Mouse (Mus musculus): ENCODE results near the gene Nos1ap. TPM values are rescaled to one million over a fixed set of nuclear protein-coding genes. Genes with fewer than 3 reads are reported as not detected.

Nos1ap gene
- polyA plus RNA-seq, 1 experiment, result 146 TPM

GRCm38 (mm10) chr1:170311431-170311830, 278.2 kb downstream of the Nos1ap start:
- peaks cover 2% of the 10 kb centered on the region; the same call in 1 of the 2 replicates for H3K4me1 ChIP-seq (ENCODE audit: control insufficient read depth, insufficient read depth, low read length)
- no peak overlapping the region for H3K27ac ChIP-seq (ENCODE audit: insufficient read depth, low read length)
- TF ChIP-seq POLR2A (IDR thresholded peaks at IDR 0.05; ENCODE audit: extremely low read depth, insufficient read depth, low read length), result no peak
- TF ChIP-seq CTCF (IDR thresholded peaks at IDR 0.05; ENCODE audit: extremely low read depth, insufficient read depth, low read length), result no peak
- H3K4me3 ChIP-seq (ENCODE audit: insufficient read depth, low read length), result no peak overlapping the region

- no peak for TF ChIP-seq POLR2A (IDR thresholded peaks at IDR 0.05; ENCODE audit: extremely low read depth, insufficient read depth, low read length)
- no peak for TF ChIP-seq CTCF (IDR thresholded peaks at IDR 0.05; ENCODE audit: extremely low read depth, insufficient read depth, low read length)
- Histone ChIP-seq H3K4me3 (ENCODE audit: insufficient read depth, low read length) (no peak within 1 kb of the TSS), H3K4me1 (ENCODE audit: control insufficient read depth, insufficient read depth, low read length) (no peaks in the 10 kb centered on the region), H3K27ac (ENCODE audit: insufficient read depth, low read length) (no peak within 1 kb of the TSS)
These were observed 281.2 kb downstream of the Nos1ap start, which contains the start of gene Spata46 for GRCm38 (mm10) chr1:170308503-170308902. Gene Spata46, plus strand, starts transcription at chr1:170308803.

GRCm38 (mm10) chr1:170306232-170306631, 283.4 kb downstream of the Nos1ap start, which contains the start of gene Gm7694:
Gene Gm7694, minus strand, starts transcription at chr1:170306332.
- Histone ChIP-seq H3K4me3 (ENCODE audit: insufficient read depth, low read length) (no peak within 1 kb of the TSS), H3K27ac (ENCODE audit: insufficient read depth, low read length) (no peak within 1 kb of the TSS), H3K4me1 (ENCODE audit: control insufficient read depth, insufficient read depth, low read length) (no peaks in the 10 kb centered on the region)
- no peak for TF ChIP-seq CTCF (IDR thresholded peaks at IDR 0.05; ENCODE audit: extremely low read depth, insufficient read depth, low read length)
- no peak for TF ChIP-seq POLR2A (IDR thresholded peaks at IDR 0.05; ENCODE audit: extremely low read depth, insufficient read depth, low read length)

- Histone ChIP-seq H3K4me3 (ENCODE audit: insufficient read depth, low read length) (no peak overlapping the region), H3K4me1 (ENCODE audit: control insufficient read depth, insufficient read depth, low read length) (no peaks in the 10 kb centered on the region), H3K27ac (ENCODE audit: insufficient read depth, low read length) (no peak overlapping the region)
- TF ChIP-seq POLR2A (IDR thresholded peaks at IDR 0.05; ENCODE audit: extremely low read depth, insufficient read depth, low read length) (no peak), CTCF (IDR thresholded peaks at IDR 0.05; ENCODE audit: extremely low read depth, insufficient read depth, low read length) (no peak)
These were observed 284.7 kb downstream of the Nos1ap start for GRCm38 (mm10) chr1:170305002-170305401.

GRCm38 (mm10) chr1:170303103-170303502, 286.6 kb downstream of the Nos1ap start:
- Histone ChIP-seq H3K4me1 (ENCODE audit: control insufficient read depth, insufficient read depth, low read length) (no peaks in the 10 kb centered on the region), H3K27ac (ENCODE audit: insufficient read depth, low read length) (no peak overlapping the region), H3K4me3 (ENCODE audit: insufficient read depth, low read length) (no peak overlapping the region)
- no peak for TF ChIP-seq POLR2A (IDR thresholded peaks at IDR 0.05; ENCODE audit: extremely low read depth, insufficient read depth, low read length)
- TF ChIP-seq CTCF (IDR thresholded peaks at IDR 0.05; ENCODE audit: extremely low read depth, insufficient read depth, low read length), result no peak

GRCm38 (mm10) chr1:170302456-170302855, 287.2 kb downstream of the Nos1ap start:
- Histone ChIP-seq H3K4me1 (ENCODE audit: control insufficient read depth, insufficient read depth, low read length) (no peaks in the 10 kb centered on the region), H3K27ac (ENCODE audit: insufficient read depth, low read length) (no peak overlapping the region), H3K4me3 (ENCODE audit: insufficient read depth, low read length) (no peak overlapping the region)
- no peak for TF ChIP-seq CTCF (IDR thresholded peaks at IDR 0.05; ENCODE audit: extremely low read depth, insufficient read depth, low read length)
- TF ChIP-seq POLR2A (IDR thresholded peaks at IDR 0.05; ENCODE audit: extremely low read depth, insufficient read depth, low read length), result no peak

- no peak for TF ChIP-seq POLR2A (IDR thresholded peaks at IDR 0.05; ENCODE audit: extremely low read depth, insufficient read depth, low read length)
- Histone ChIP-seq H3K4me1 (ENCODE audit: control insufficient read depth, insufficient read depth, low read length) (no peaks in the 10 kb centered on the region), H3K4me3 (ENCODE audit: insufficient read depth, low read length) (no peak overlapping the region), H3K27ac (ENCODE audit: insufficient read depth, low read length) (no peak overlapping the region)
These were observed 288.0 kb downstream of the Nos1ap start for GRCm38 (mm10) chr1:170301686-170302085.

GRCm38 (mm10) chr1:170299496-170299895, 290.2 kb downstream of the Nos1ap start:
- TF ChIP-seq POLR2A (IDR thresholded peaks at IDR 0.05; ENCODE audit: extremely low read depth, insufficient read depth, low read length) (no peak), CTCF (IDR thresholded peaks at IDR 0.05; ENCODE audit: extremely low read depth, insufficient read depth, low read length) (no peak)
- Histone ChIP-seq H3K27ac (ENCODE audit: insufficient read depth, low read length) (no peak overlapping the region), H3K4me3 (ENCODE audit: insufficient read depth, low read length) (no peak overlapping the region), H3K4me1 (ENCODE audit: control insufficient read depth, insufficient read depth, low read length) (no peaks in the 10 kb centered on the region)

- TF ChIP-seq POLR2A (IDR thresholded peaks at IDR 0.05; ENCODE audit: extremely low read depth, insufficient read depth, low read length) (no peak), CTCF (IDR thresholded peaks at IDR 0.05; ENCODE audit: extremely low read depth, insufficient read depth, low read length) (no peak)
- Histone ChIP-seq H3K4me1 (ENCODE audit: control insufficient read depth, insufficient read depth, low read length) (0 out of 2 replicates have a peak, but pooled peaks cover 1% of the 10 kb centered on the region), H3K4me3 (ENCODE audit: insufficient read depth, low read length) (no peak overlapping the region), H3K27ac (ENCODE audit: insufficient read depth, low read length) (no peak overlapping the region)
These were observed 294.7 kb downstream of the Nos1ap start for GRCm38 (mm10) chr1:170294786-170295570.

GRCm38 (mm10) chr1:170293257-170293656, 296.4 kb downstream of the Nos1ap start:
- H3K4me1 ChIP-seq (ENCODE audit: control insufficient read depth, insufficient read depth, low read length), result 0 out of 2 replicates have a peak, but pooled peaks cover 1% of the 10 kb centered on the region
- H3K4me3 ChIP-seq (ENCODE audit: insufficient read depth, low read length), result no peak overlapping the region
- TF ChIP-seq CTCF (IDR thresholded peaks at IDR 0.05; ENCODE audit: extremely low read depth, insufficient read depth, low read length), result no peak
- TF ChIP-seq POLR2A (IDR thresholded peaks at IDR 0.05; ENCODE audit: extremely low read depth, insufficient read depth, low read length), result no peak
- no peak overlapping the region for H3K27ac ChIP-seq (ENCODE audit: insufficient read depth, low read length)
